Mouse (Mus musculus) megakaryocyte, embryonic 14.5 days (primary cell): Measurements from ENCODE around the gene Arhgef39.

Experiments used
- FLI1 ChIP-seq: IDR thresholded peaks from 2 replicates; pipeline ENCODE4 v1.6.1; 2012; ENCODE audit warnings: low read length, inconsistent platforms, mixed read lengths
- GATA1 ChIP-seq: IDR thresholded peaks from 3 replicates; pipeline ENCODE4 v1.6.1; 2012; ENCODE audit warnings: mixed read lengths, low read length, inconsistent platforms, borderline replicate concordance

- TF ChIP-seq FLI1: no peak
- no peak for TF ChIP-seq GATA1
Measured at GRCm38 (mm10) chr4:43497405-43497804, 2.1 kb downstream of the Arhgef39 start.
